Mouse (Mus musculus): ENCODE results near the gene Nepn. TPM values are rescaled to one million over a fixed set of nuclear protein-coding genes. Genes with fewer than 3 reads are reported as not detected.

Nepn gene
- polyA plus RNA-seq, 1 experiment from 2014 or later = 7.6 TPM

DNA sequence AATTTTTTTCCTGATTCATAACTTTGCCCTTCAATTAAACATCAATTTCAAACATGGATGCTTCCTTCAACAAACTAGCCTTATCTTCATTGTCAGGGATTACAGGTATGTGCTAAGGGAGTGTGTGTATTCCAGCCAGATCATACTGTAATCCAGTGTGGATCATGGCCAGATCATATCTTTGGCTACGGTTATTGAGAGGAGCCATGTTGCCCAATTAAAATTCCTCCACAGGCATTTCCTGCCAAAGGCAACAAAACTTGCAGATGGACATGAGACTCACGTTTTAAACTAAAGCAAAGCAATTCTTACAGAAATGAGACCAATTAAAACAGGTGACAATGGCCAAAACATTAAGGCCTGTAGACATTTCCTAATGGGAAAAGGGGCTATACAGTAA lies 27.7 kb downstream of the Nepn start:
- peaks cover 10% of the 10 kb centered on the region; the same call in 1 of the 2 replicates for H3K4me1 ChIP-seq
- H3K36me3 ChIP-seq = no peaks in the 10 kb centered on the region
- H3K9me3 ChIP-seq = no peaks in the 10 kb centered on the region
- no peak for DNase-seq (ENCODE audit: low spot score)
- H3K27ac ChIP-seq = peak overlapping the region; percentile 93; the same call in 1 of the 2 replicates
- 56% methylated on average over 2 of the region's 2 CpGs for WGBS
- H3K4me3 ChIP-seq = peak overlapping the region; percentile 94
- H3K27me3 ChIP-seq (ENCODE audit: insufficient read depth, poor library complexity, severe bottlenecking) = no peaks in the 10 kb centered on the region

GRCm38 (mm10) chr10:52417299-52417997 lies 28.7 kb downstream of the Nepn start, which contains the start of gene Nus1:
TSS of gene Nus1 (plus strand) at chr10:52417547.
- H3K27me3 ChIP-seq (ENCODE audit: insufficient read depth, poor library complexity, severe bottlenecking) = no peaks in the 10 kb centered on the region
- peak; percentile 99 for DNase-seq (ENCODE audit: low spot score)
- H3K4me1 ChIP-seq = peaks cover 13% of the 10 kb centered on the region
- H3K36me3 ChIP-seq = no peaks in the 10 kb centered on the region
- no peaks in the 10 kb centered on the region for H3K9me3 ChIP-seq
- peak within 1 kb of the TSS; percentile 94 for H3K4me3 ChIP-seq
- under 1% methylated on average over 78 of the region's 79 CpGs for WGBS
- peak within 1 kb of the TSS; percentile 93 for H3K27ac ChIP-seq

GRCm38 (mm10) chr10:52417998-52418860 lies 29.5 kb downstream of the Nepn start:
- 1% methylated on average over 39 of the region's 39 CpGs for WGBS
- no peaks in the 10 kb centered on the region for H3K36me3 ChIP-seq
- H3K4me3 ChIP-seq = peak overlapping the region; percentile 94
- no peak for DNase-seq (ENCODE audit: low spot score)
- H3K4me1 ChIP-seq = peaks cover 14% of the 10 kb centered on the region
- no peaks in the 10 kb centered on the region for H3K9me3 ChIP-seq
- H3K27ac ChIP-seq = peak overlapping the region; percentile 93
- no peaks in the 10 kb centered on the region for H3K27me3 ChIP-seq (ENCODE audit: insufficient read depth, poor library complexity, severe bottlenecking)

GRCm38 (mm10) chr10:52418931-52419330 lies 30.2 kb downstream of the Nepn start:
- H3K9me3 ChIP-seq = no peaks in the 10 kb centered on the region
- H3K4me3 ChIP-seq = peak overlapping the region; percentile 94
- H3K27me3 ChIP-seq (ENCODE audit: insufficient read depth, poor library complexity, severe bottlenecking) = no peaks in the 10 kb centered on the region
- WGBS = 44% methylated on average over 5 of the region's 5 CpGs
- peak overlapping the region; percentile 93 for H3K27ac ChIP-seq
- H3K4me1 ChIP-seq = peaks cover 14% of the 10 kb centered on the region
- no peak for DNase-seq (ENCODE audit: low spot score)
- H3K36me3 ChIP-seq = no peaks in the 10 kb centered on the region

DNA sequence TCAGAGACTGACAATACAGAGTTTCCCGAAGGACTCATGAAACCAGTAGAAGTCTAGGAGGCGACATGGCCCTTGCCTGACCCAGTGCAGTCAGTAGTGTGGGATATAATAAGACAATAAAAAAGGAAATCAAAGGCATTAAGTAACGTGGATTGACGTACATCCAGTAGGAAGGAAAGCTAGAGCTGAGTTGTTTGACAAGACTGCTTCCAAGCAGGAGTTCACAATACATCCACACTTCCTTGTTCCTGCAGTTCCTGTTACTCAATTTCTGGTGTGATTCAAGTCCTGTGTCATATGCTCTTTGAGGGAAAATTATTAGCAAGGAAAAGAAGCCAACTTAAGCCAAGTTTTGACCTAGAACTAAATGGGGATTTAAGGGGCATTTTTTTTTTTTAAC lies 30.6 kb downstream of the Nepn start:
- 77% methylated on average over 4 of the region's 4 CpGs for WGBS
- Histone ChIP-seq H3K4me3 (peak overlapping the region; percentile 94), H3K27me3 (ENCODE audit: insufficient read depth, poor library complexity, severe bottlenecking) (no peaks in the 10 kb centered on the region), H3K4me1 (peaks cover 14% of the 10 kb centered on the region), H3K27ac (no peak overlapping the region), H3K36me3 (no peaks in the 10 kb centered on the region), H3K9me3 (no peaks in the 10 kb centered on the region)
- DNase-seq (ENCODE audit: low spot score) = no peak

DNA sequence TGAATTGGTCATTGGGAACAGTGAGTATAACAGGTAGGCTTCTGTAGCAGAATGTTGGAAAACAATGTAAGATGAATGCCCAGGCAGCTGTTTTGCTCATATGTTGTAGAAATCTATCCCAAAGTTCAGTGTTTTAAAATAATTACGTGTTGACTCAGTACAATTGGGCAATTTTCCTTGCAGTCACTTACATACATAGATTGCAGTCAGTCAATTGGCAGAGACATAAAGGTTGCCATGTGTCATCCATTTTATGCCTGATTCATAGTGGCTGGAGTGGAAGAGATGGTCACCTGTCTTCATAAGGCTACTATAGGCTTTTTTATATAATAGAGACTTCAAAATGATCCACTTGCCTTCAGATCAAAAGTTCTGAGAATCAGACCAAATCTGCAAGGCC lies 31.8 kb downstream of the Nepn start:
- H3K27me3 ChIP-seq (ENCODE audit: insufficient read depth, poor library complexity, severe bottlenecking) = no peaks in the 10 kb centered on the region
- 95% methylated on average over 1 of the region's 1 CpGs for WGBS

GRCm38 (mm10) chr10:52421716-52422115 lies 32.9 kb downstream of the Nepn start:
- Histone ChIP-seq H3K9me3 (no peaks in the 10 kb centered on the region), H3K27ac (no peak overlapping the region), H3K36me3 (no peaks in the 10 kb centered on the region), H3K4me1 (peaks cover 14% of the 10 kb centered on the region), H3K27me3 (ENCODE audit: insufficient read depth, poor library complexity, severe bottlenecking) (no peaks in the 10 kb centered on the region), H3K4me3 (no peak overlapping the region)
- WGBS = 84% methylated on average over 6 of the region's 6 CpGs
- no peak for DNase-seq (ENCODE audit: low spot score)

More for the DNA sequence above, 31.8 kb downstream of the Nepn start:
- Histone ChIP-seq H3K9me3 (no peaks in the 10 kb centered on the region), H3K4me3 (no peak overlapping the region), H3K36me3 (no peaks in the 10 kb centered on the region), H3K4me1 (peaks cover 14% of the 10 kb centered on the region), H3K27ac (no peak overlapping the region)
- no peak for DNase-seq (ENCODE audit: low spot score)

- H3K4me3 ChIP-seq = no peak overlapping the region
- no peaks in the 10 kb centered on the region for H3K36me3 ChIP-seq
- H3K27me3 ChIP-seq (ENCODE audit: insufficient read depth, poor library complexity, severe bottlenecking) = no peaks in the 10 kb centered on the region
- no peak for DNase-seq (ENCODE audit: low spot score)
- WGBS = 76% methylated on average over 2 of the region's 2 CpGs
- no peak overlapping the region for H3K27ac ChIP-seq
- H3K4me1 ChIP-seq = peaks cover 14% of the 10 kb centered on the region
- H3K9me3 ChIP-seq = no peaks in the 10 kb centered on the region
Observed at GRCm38 (mm10) chr10:52423097-52423496, 34.3 kb downstream of the Nepn start.

DNA sequence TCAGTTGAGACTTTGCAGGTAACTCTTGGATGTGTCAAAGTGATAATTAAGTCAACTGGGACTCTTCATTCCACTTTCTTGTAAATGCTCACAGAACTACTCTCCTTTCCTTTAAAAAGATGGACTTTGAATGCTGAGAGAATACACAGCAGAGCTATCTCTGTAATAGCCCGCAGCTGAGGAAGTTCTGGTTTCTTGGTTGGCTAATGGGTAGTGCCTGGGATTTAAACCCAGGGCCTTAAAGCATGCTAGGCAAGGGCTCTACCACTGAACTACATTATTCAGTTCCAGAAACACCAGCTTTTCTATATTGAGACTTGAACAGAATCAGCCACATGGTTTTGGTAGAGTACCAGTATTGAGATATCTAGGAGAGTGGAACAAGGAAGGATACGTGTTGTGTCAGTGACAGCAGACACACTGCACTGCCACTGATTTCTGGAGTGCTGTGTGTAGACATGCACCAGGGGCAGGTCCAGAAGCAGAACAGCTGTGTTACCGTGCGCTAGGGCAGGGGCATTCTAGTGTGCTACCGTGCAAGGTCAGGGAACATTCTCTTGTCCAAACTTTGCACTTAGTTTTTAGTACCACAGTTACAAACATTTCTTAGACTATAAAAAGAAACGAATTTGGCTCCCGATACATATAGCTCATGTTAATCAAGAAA lies 37.7 kb downstream of the Nepn start:
- Histone ChIP-seq H3K4me1 (peaks cover 3% of the 10 kb centered on the region), H3K27ac (no peak overlapping the region), H3K27me3 (ENCODE audit: insufficient read depth, poor library complexity, severe bottlenecking) (no peaks in the 10 kb centered on the region), H3K36me3 (peaks cover 18% of the 10 kb centered on the region), H3K9me3 (no peaks in the 10 kb centered on the region), H3K4me3 (no peak overlapping the region)
- 78% methylated on average over 7 of the region's 7 CpGs for whole genome bisulfite sequencing
- no peak for DNase-seq (ENCODE audit: low spot score)

DNA sequence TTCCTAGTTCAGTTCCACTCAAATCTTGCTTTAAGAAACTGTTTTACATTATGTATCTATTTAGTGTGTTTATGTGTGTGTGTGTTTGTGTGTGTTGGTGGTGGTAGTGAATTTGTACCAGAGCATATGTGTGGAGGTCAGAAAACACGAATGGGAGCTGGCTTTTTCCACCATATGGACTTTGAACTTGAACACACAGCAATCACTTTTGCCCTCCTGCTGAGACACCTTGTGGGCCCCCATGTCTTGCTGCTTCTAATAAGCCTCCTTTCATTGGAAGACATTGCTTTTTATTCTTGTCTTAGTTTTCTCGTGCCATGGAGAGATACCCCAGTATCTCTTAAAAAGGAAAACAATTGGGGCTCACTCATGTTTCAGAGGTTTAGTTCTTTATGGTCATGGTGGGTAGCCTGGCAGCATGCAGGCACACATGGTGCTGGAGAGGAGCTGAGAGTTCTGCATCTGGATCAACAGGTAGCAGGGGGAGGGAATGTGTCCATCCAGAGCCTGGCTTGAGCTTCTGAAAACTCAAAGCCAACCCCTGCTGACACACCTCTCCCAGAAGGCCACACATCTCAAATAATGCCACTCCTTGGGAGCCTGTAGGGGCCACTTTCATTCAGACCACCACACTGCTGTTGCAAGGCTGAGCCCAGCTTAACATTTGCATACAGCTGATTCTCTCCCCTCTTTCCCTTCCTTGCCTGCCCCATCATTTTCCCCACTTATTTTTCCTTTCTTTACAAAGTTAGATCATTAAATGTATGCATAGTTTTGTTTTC lies 39.1 kb downstream of the Nepn start:
- peaks cover 30% of the 10 kb centered on the region for H3K36me3 ChIP-seq
- no peak overlapping the region for H3K27ac ChIP-seq
- H3K4me3 ChIP-seq = no peak overlapping the region
- no peak for DNase-seq (ENCODE audit: low spot score)
- no peaks in the 10 kb centered on the region for H3K27me3 ChIP-seq (ENCODE audit: insufficient read depth, poor library complexity, severe bottlenecking)
- 72% methylated on average over 2 of the region's 2 CpGs for WGBS
- H3K4me1 ChIP-seq = no peaks in the 10 kb centered on the region
- H3K9me3 ChIP-seq = no peaks in the 10 kb centered on the region

GRCm38 (mm10) chr10:52430953-52431352 lies 42.2 kb downstream of the Nepn start:
- peaks cover 58% of the 10 kb centered on the region for H3K36me3 ChIP-seq

DNA sequence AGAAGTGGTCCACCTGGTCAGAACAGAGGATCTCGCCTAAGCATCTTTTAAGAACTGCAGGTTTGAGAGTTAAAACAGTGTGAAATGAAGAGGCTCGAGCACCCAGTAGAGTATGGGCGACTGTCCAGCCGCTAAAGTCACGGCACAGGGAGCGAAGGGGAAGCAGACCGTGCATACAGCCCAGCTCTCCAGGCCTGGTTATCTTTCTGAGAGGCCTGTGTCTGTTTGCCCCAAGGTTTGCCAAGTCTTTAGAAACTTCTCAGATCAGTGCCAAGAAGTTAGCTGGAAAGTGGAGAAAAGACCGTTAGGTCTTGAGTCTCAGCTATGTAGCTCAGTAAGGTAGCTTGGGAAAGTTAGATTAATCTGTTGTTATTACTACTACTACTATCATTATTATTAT lies 46.1 kb downstream of the Nepn start:
- no peaks in the 10 kb centered on the region for H3K4me1 ChIP-seq
- no peak overlapping the region for H3K27ac ChIP-seq
- no peak for DNase-seq (ENCODE audit: low spot score)
- no peak overlapping the region for H3K4me3 ChIP-seq
- H3K36me3 ChIP-seq = peaks cover 83% of the 10 kb centered on the region
- no peaks in the 10 kb centered on the region for H3K9me3 ChIP-seq
- H3K27me3 ChIP-seq (ENCODE audit: insufficient read depth, poor library complexity, severe bottlenecking) = no peaks in the 10 kb centered on the region
- WGBS = 93% methylated on average over 8 of the region's 8 CpGs

More at GRCm38 (mm10) chr10:52430953-52431352, 42.2 kb downstream of the Nepn start:
- H3K4me1 ChIP-seq = no peaks in the 10 kb centered on the region
- no peak for DNase-seq (ENCODE audit: low spot score)
- no peak overlapping the region for H3K27ac ChIP-seq
- no peaks in the 10 kb centered on the region for H3K9me3 ChIP-seq
- H3K27me3 ChIP-seq (ENCODE audit: insufficient read depth, poor library complexity, severe bottlenecking) = no peaks in the 10 kb centered on the region
- H3K4me3 ChIP-seq = no peak overlapping the region
- WGBS = 88% methylated on average over 1 of the region's 1 CpGs
